Comparison of ENCODE assay signal across 8 mouse cellular contexts in the genomic region with DNA sequence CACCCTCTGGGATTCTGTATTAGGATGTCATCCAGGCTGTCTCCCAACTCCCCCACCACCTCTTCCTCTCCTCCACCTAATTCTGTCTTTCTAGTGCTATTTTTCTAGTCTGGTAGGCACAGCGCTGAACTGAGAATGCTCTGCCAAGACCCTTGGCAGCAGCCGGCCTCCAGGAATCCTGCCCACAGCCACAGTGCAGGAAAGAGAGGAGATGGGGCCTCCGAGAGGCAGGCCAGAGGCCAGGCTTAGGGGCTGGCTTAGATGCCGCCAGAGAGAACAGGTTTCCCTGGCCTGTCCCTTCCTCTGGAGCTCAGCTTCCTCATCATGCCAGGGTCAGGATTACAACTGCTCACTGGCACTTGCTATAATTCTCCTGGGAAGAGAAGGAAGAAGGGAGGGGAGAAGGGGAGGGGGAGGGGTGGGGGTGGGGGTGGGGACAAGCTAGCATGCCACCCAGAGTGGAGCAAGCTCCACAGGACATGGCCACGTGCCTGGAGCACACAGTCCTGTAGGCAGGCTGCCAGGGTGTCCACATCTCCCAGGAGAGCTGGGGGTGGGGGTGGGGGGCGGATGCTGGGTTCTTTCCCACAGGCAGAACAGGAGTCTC. TPM values are rescaled to one million over a fixed set of nuclear protein-coding genes. Genes with fewer than 3 reads are reported as not detected.
DNase-seq lines count a peak whose midpoint lies in the region; ATAC-seq lines count a peak whose summit lies in the region.

No protein-coding gene starts in this region.

- no peak overlapping the region for H3K9ac ChIP-seq in intestine, embryonic 16.5 days (ENCODE audit: low read depth, low read length)
- H3K9ac ChIP-seq in midbrain, embryonic 14.5 days (replicated peaks; ENCODE audit: low read length): no peak overlapping the region

- no peaks in the 10 kb centered on the region for H3K9me3 ChIP-seq in embryonic facial prominence, embryonic 10.5 days
- H3K9me3 ChIP-seq in intestine, embryonic 16.5 days (ENCODE audit: control insufficient read depth, low read length): no peaks in the 10 kb centered on the region
- no peaks in the 10 kb centered on the region for H3K9me3 ChIP-seq in midbrain, embryonic 14.5 days (ENCODE audit: control insufficient read depth, low read length)

- peak overlapping the region; percentile 11 for H3K4me2 ChIP-seq in intestine, embryonic 16.5 days (ENCODE audit: low read depth, low read length)
- no peak overlapping the region for H3K4me2 ChIP-seq in midbrain, embryonic 14.5 days (ENCODE audit: low read length)

- 31% methylated on average over 6 of the region's 6 CpGs for WGBS in embryonic facial prominence, embryonic 10.5 days
- 19% methylated on average over 6 of the region's 6 CpGs for WGBS in intestine, embryonic 16.5 days
- WGBS in midbrain, embryonic 14.5 days: 22% methylated on average over 6 of the region's 6 CpGs

- intact Hi-C loops in left cerebral cortex, postnatal 36 days (cut with DNase I): loop anchor here (5.0 kb wide), 1 partner anchor 35 kb away; no protein-coding TSS in a partner anchor

- H3K27me3 ChIP-seq in embryonic facial prominence, embryonic 10.5 days (replicated peaks; ENCODE audit: low read depth, poor library complexity, severe bottlenecking): peaks cover 50% of the 10 kb centered on the region
- H3K27me3 ChIP-seq in intestine, embryonic 16.5 days (replicated peaks; ENCODE audit: control insufficient read depth, insufficient read depth, low read length): no peaks in the 10 kb centered on the region
- peaks cover 7% of the 10 kb centered on the region; the same call in 1 of the 2 replicates for H3K27me3 ChIP-seq in midbrain, embryonic 14.5 days (ENCODE audit: control insufficient read depth, insufficient read depth, low read length)

- no peaks in the 10 kb centered on the region for H3K36me3 ChIP-seq in embryonic facial prominence, embryonic 10.5 days (replicated peaks)
- no peaks in the 10 kb centered on the region for H3K36me3 ChIP-seq in intestine, embryonic 16.5 days (ENCODE audit: control insufficient read depth, insufficient read depth, low read length)
- H3K36me3 ChIP-seq in midbrain, embryonic 14.5 days (ENCODE audit: control insufficient read depth, insufficient read depth, low read length): no peaks in the 10 kb centered on the region

- peak overlapping the region; percentile 32; the same call in 1 of the 2 replicates for H3K27ac ChIP-seq in embryonic facial prominence, embryonic 10.5 days (replicated peaks)
- H3K27ac ChIP-seq in intestine, embryonic 16.5 days (ENCODE audit: low read length): peak overlapping the region; percentile 50
- H3K27ac ChIP-seq in midbrain, embryonic 14.5 days (replicated peaks; ENCODE audit: low read depth, low read length): 0 out of 2 replicates have a peak overlapping the region, but pooled peaks have one; percentile 28

- DNase-seq in adrenal gland, postnatal 25 days: peak; percentile 66
- DNase-seq in embryonic facial prominence, embryonic 10.5 days (ENCODE audit: low spot score): no peak
- peak; percentile 86 to 87 for DNase-seq in heart, adult 18-20 months
- peak; percentile 51 to 63 for DNase-seq in left cerebral cortex, postnatal 36 days (ENCODE audit: low spot score in 2 of 2)
- DNase-seq in midbrain, embryonic 14.5 days: peak; percentile 64
- no peak for DNase-seq in spleen, adult 12 weeks (ENCODE audit: low spot score)
- no peak for DNase-seq in yolk sac, embryonic 10.5 days (ENCODE audit: low spot score)

- peak; percentile 82 for ATAC-seq in intestine, embryonic 16.5 days
- peak; percentile 69 for ATAC-seq in midbrain, embryonic 14.5 days (ENCODE audit: low FRiP score, low TSS enrichment)

- peaks cover 14% of the 10 kb centered on the region for H3K4me1 ChIP-seq in embryonic facial prominence, embryonic 10.5 days
- H3K4me1 ChIP-seq in intestine, embryonic 16.5 days (ENCODE audit: control insufficient read depth, insufficient read depth, low read length): peaks cover 8% of the 10 kb centered on the region
- H3K4me1 ChIP-seq in midbrain, embryonic 14.5 days (ENCODE audit: control insufficient read depth, insufficient read depth, low read length): 0 out of 2 replicates have a peak, but pooled peaks cover 5% of the 10 kb centered on the region

- no peak overlapping the region for H3K4me3 ChIP-seq in embryonic facial prominence, embryonic 10.5 days
- no peak overlapping the region for H3K4me3 ChIP-seq in intestine, embryonic 16.5 days (ENCODE audit: low read length)
- no peak overlapping the region for H3K4me3 ChIP-seq in midbrain, embryonic 14.5 days (replicated peaks; ENCODE audit: low read depth, low read length)

RNA-seq across cellular contexts. Expression of gene Hlf, which starts 8.6 kb away (rescaled TPM):
- 17.9 and 22.8 TPM in 2 replicates for total RNA-seq in adrenal gland, postnatal 25 days (2021)
- polyA plus RNA-seq in embryonic facial prominence, embryonic 10.5 days (2016; fragmentation: Nextera tagmentation; extraction: Ambion mirVana): 0.93 and 1.2 TPM in 2 replicates
- total RNA-seq in heart, adult 18-20 months (2021): 10 to 100 TPM; 11.3 TPM
- polyA plus RNA-seq in intestine, embryonic 16.5 days (2015; fragmentation: Nextera tagmentation; extraction: Ambion mirVana): 0.79 and 2.1 TPM in 2 replicates
- total RNA-seq in left cerebral cortex, postnatal 36 days (2021): 100 to 1,000 TPM; 134 to 138 TPM
- polyA plus RNA-seq in midbrain, embryonic 14.5 days (2014; fragmentation: Nextera tagmentation; extraction: Ambion mirVana): 2.1 and 3.4 TPM in 2 replicates

Comparison
In these comparisons a context has a peak if more than half of its experiments do, and no peak if none do; other contexts are left out.
1. DNase-seq: peak in adrenal gland, postnatal 25 days (single experiment), heart, adult 18-20 months (2 of 2), left cerebral cortex, postnatal 36 days (2 of 2) and midbrain, embryonic 14.5 days (single experiment); none in embryonic facial prominence, embryonic 10.5 days (single experiment), spleen, adult 12 weeks (single experiment) and yolk sac, embryonic 10.5 days (single experiment).
2. Peak in every context shown above with its lines, with median percentiles within 50 percentile points of each other: H3K27ac ChIP-seq.